Mouse (Mus musculus) embryonic facial prominence, embryonic 12.5 days (tissue): Measurements from ENCODE around the gene Rhox8. TPM values are rescaled to one million over a fixed set of nuclear protein-coding genes. Genes with fewer than 3 reads are reported as not detected.
"Not testable (repeated sequence)": the region's sequence is repeated elsewhere in the genome, so short reads cannot be mapped to it uniquely, and the experiment has no call there.

Experiments used
- ATAC-seq: fragments of 200-750 bp; cut with Nextera tagmentation; 2 replicates; pipeline ENCODE4 v1.8.0; 2017; ENCODE audit not compliant: insufficient number of reproducible peaks, insufficient read depth, low FRiP score, low TSS enrichment
- H3K27ac ChIP-seq: fragments of 300-500 bp; sonication (generic); 2 replicates; pipeline ENCODE4 v1.5.1; 2016; ENCODE audit warnings: mild to moderate bottlenecking
- H3K27me3 ChIP-seq: fragments of 300-500 bp; sonication (generic); 2 replicates; pipeline ENCODE4 v1.6.1; 2016; ENCODE audit warnings: mild to moderate bottlenecking, moderate library complexity
- H3K36me3 ChIP-seq: fragments of 300-500 bp; sonication (generic); 2 replicates; pipeline ENCODE4 v1.6.1; 2016; ENCODE audit warnings: mild to moderate bottlenecking
- H3K4me1 ChIP-seq: fragments of 300-500 bp; sonication (generic); 2 replicates; pipeline ENCODE4 v1.6.1; 2016
- H3K4me2 ChIP-seq: fragments of 300-500 bp; sonication (generic); replicated peaks from 2 replicates; pipeline ENCODE4 v1.6.1; 2016; ENCODE audit warnings: mild to moderate bottlenecking, moderate library complexity
- H3K4me3 ChIP-seq: fragments of 300-500 bp; sonication (generic); 2 replicates; pipeline ENCODE4 v1.5.1; 2016; ENCODE audit warnings: mild to moderate bottlenecking
- H3K9ac ChIP-seq: fragments of 300-500 bp; sonication (generic); 2 replicates; pipeline ENCODE4 v1.6.1; 2016; ENCODE audit warnings: mild to moderate bottlenecking, moderate library complexity
- H3K9me3 ChIP-seq: fragments of 300-500 bp; sonication (generic); 2 replicates; pipeline ENCODE4 v1.6.1; 2016; ENCODE audit warnings: mild to moderate bottlenecking, moderate library complexity
- WGBS: fragments of 180-500 bp; shearing (Covaris S2); methylation state at CpG from one replicate; pipeline ENCODE4 v1.1.7; 2016; 5-methylcytosine and 5-hydroxymethylcytosine counted together
- polyA plus RNA-seq: library from polyadenylated mRNA; unstranded; fragments of >200 nt; fragmentation: Nextera tagmentation; extraction: Ambion mirVana; gene quantifications from 2 replicates; pipeline ENCODE4 v1.2.1, GENCODE M21; 2016

Gene Rhox8
- polyA plus RNA-seq: not detected in 2 replicates

DNA sequence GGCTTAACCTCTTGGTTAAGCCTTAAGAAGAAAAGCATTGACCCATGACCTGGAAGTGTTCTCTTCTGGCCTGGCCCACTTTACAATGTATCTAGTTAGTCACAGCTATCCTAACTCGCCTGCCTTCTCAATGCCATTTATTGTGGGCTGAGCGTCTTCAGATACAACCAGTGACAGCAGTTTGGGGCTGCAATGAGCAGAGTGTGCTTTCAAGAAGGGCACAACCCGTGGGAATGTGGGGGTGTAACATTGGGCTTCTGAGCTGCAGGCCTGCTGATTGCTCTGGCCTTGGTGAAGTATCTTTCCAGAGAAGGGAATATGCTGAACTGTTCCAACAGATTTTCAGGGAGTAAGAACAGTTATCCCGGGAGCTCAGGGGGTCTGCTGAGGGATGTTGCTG, at the start of gene Rhox8:
Gene Rhox8, minus strand, starts transcription at position 101 of the 400 bp plus-strand sequence.
- Histone ChIP-seq H3K36me3 (no peaks in the 10 kb centered on the region), H3K4me2 (no peak within 1 kb of the TSS), H3K4me1 (no peaks in the 10 kb centered on the region), H3K27ac (no peak within 1 kb of the TSS), H3K4me3 (no peak within 1 kb of the TSS), H3K9ac (no peak within 1 kb of the TSS), H3K27me3 (no peaks in the 10 kb centered on the region), H3K9me3 (no peaks in the 10 kb centered on the region)
- no peak for ATAC-seq
- WGBS: 86% methylated on average over 4 of the region's 4 CpGs

DNA sequence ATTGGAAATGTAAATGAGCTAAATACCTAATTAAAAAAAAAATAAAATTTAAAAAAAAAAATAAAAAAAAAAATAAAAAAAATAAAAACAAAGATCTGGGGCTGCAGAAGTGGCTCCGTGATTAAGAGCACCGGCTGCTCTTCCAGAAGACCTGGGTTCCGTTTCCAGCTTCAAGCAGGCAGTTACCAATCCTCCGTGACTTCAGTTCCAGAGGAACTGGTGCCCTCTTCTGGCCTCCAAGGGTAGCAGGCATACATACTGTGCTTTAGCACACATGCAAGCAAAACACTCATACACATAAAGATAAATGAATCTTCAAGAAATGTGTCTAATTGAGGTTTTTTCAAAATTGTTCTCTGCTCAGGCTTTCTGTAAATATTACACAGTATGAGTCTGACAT, 37.6 kb upstream of the Rhox8 start:
- Histone ChIP-seq H3K4me2 (no peak overlapping the region), H3K27ac (no peak overlapping the region), H3K4me3 (no peak overlapping the region), H3K9ac (no peak overlapping the region), H3K9me3 (no peaks in the 10 kb centered on the region), H3K4me1 (no peaks in the 10 kb centered on the region), H3K36me3 (no peaks in the 10 kb centered on the region), H3K27me3 (no peaks in the 10 kb centered on the region)
- no peak for ATAC-seq
- WGBS: 81% methylated on average over 4 of the region's 4 CpGs

DNA sequence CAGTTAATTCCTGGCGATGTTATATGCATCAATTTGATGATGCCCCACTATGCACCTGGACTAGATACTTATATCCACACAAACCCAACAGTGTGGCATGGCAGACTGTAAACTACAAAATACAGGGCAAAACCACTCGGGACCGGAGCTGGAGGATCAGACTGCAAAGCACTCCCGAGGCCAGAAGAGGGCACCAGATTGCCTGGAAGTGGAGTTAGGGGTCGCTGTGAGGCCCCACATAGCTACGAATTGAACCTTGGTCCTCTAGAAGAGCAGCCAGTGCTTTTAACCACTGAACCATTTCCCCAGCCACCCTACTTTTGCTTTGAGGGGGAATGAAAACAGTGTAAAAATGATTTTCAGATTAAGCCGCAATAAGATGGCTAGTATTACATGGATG, 29.8 kb upstream of the Rhox8 start:
- no peak for ATAC-seq
- Histone ChIP-seq H3K4me3 (no peak overlapping the region), H3K9me3 (no peaks in the 10 kb centered on the region), H3K4me1 (no peaks in the 10 kb centered on the region), H3K36me3 (no peaks in the 10 kb centered on the region), H3K9ac (no peak overlapping the region), H3K4me2 (no peak overlapping the region), H3K27me3 (no peaks in the 10 kb centered on the region), H3K27ac (no peak overlapping the region)
- 58% methylated on average over 7 of the region's 7 CpGs for WGBS

DNA sequence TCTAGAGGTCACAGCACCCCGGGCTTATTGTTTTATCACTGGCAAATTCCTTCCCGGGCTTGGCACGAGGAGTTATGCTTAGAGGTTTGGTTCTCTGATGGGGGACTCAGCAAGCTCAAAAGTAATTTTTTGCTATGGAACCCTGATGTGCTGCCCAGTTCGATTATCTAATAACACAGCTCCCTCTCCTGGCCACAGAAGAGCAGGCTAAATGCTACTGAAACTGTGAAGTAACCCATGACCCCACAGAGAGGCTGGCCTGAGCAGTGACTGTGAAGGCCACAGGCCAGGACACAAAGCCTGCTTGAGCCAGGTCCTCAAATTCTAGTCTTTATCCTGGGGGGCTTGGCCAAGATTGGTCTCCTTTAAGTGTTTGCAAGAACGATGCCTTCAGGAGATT, 25.0 kb upstream of the Rhox8 start:
- WGBS: 79% methylated on average over 5 of the region's 5 CpGs
- Histone ChIP-seq H3K4me3 (no peak overlapping the region), H3K4me1 (no peaks in the 10 kb centered on the region), H3K4me2 (no peak overlapping the region), H3K27me3 (no peaks in the 10 kb centered on the region), H3K27ac (no peak overlapping the region), H3K9me3 (no peaks in the 10 kb centered on the region), H3K9ac (no peak overlapping the region), H3K36me3 (no peaks in the 10 kb centered on the region)
- ATAC-seq: no peak

DNA sequence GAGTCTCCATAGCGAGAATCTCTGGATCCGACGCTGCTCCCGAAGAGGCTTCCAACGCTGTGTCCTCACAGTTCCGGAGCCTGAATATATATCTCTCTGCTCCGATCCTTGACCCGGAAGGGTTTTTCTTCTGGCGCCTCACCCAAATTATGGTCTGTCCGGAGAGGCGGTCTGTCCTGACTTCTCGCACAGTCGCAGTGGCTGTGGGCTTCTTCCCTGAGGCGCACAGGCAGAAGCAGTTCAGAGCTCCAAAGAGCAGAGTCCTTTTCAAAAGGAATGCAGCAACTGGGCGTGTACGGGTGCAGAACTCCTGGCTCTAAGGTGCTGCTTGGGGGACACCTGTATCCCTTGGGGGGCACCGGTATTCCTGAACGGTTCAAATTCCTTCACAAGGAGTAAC, 22.9 kb upstream of the Rhox8 start, which contains the start of gene Rhox9:
Gene Rhox9, minus strand, starts transcription at position 101 of the 400 bp plus-strand sequence.
- H3K9me3 ChIP-seq, H3K4me2 ChIP-seq, H3K27ac ChIP-seq, H3K36me3 ChIP-seq, ATAC-seq, H3K9ac ChIP-seq, H3K4me1 ChIP-seq, H3K27me3 ChIP-seq, H3K4me3 ChIP-seq: not testable (repeated sequence)
- 90% methylated on average over 11 of the region's 18 CpGs for WGBS

DNA sequence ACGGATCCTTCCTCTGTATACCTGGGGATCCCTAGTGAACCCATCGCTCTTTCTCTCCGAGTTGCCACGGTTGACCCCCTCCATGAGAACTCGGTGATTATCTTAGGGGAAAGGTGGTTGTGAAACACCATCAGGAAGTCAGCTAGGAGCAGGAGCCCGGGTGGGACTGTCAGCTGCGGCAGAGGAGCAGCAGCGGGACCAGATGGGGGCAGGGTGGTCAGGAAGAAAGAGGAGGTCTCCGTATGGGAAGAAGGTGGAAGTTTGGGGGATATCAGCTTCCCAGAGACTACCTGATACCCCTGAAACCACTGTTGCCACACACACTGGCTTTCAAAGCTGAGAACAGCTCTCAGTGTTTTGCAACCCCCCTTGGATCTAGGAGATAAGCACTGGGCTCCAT, 18.4 kb upstream of the Rhox8 start, which contains the start of gene Rhox7b:
Gene Rhox7b, minus strand, starts transcription at position 101 of the 400 bp plus-strand sequence.
- not testable (repeated sequence) for H3K9ac ChIP-seq, H3K27me3 ChIP-seq, ATAC-seq, H3K27ac ChIP-seq, H3K4me2 ChIP-seq, H3K36me3 ChIP-seq, H3K4me3 ChIP-seq, H3K4me1 ChIP-seq, H3K9me3 ChIP-seq
- WGBS: 69% methylated on average over 9 of the region's 9 CpGs

DNA sequence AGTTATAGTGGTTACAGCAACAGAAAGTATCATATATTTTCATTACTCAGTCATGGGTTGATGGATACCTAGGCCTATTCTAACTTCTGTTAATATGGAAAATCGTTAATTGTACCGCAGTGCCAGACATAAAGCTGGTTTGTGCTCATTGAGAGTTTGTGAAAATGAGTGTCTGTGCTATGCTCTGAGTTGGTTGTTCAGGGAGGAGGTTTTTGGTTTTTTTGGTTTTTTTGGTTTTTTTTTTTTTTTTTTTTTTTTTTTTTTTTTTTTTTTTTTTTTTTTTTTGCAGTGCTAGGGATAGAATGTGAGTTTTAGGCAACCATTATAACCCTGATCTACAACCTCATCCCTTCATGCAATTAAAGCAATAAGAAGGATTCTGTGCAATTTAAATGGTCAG, 7.1 kb downstream of the Rhox8 start:
- H3K27me3 ChIP-seq: no peaks in the 10 kb centered on the region
- no peak overlapping the region for H3K4me2 ChIP-seq
- WGBS: 93% methylated on average over 2 of the region's 2 CpGs
- H3K27ac ChIP-seq: no peak overlapping the region
- H3K4me3 ChIP-seq: no peak overlapping the region
- no peaks in the 10 kb centered on the region for H3K36me3 ChIP-seq
- no peaks in the 10 kb centered on the region for H3K4me1 ChIP-seq
- no peaks in the 10 kb centered on the region for H3K9me3 ChIP-seq
- no peak for ATAC-seq
- H3K9ac ChIP-seq: no peak overlapping the region

DNA sequence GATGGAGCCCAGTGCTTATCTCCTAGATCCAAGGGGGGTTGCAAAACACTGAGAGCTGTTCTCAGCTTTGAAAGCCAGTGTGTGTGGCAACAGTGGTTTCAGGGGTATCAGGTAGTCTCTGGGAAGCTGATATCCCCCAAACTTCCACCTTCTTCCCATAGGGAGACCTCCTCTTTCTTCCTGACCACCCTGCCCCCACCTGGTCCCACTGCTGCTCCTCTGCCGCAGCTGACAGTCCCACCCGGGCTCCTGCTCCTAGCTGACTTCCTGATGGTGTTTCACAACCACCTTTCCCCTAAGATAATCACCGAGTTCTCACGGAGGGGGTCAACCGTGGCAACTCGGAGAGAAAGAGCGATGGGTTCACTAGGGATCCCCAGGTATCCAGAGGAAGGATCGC, 47.4 kb downstream of the Rhox8 start, which contains the start of gene Rhox7a:
Gene Rhox7a, plus strand, starts transcription at position 301 of the 400 bp plus-strand sequence.
- H3K4me3 ChIP-seq, ATAC-seq, H3K27me3 ChIP-seq, H3K4me2 ChIP-seq, H3K9me3 ChIP-seq, H3K36me3 ChIP-seq, H3K4me1 ChIP-seq, H3K27ac ChIP-seq, H3K9ac ChIP-seq: not testable (repeated sequence)
- 78% methylated on average over 8 of the region's 8 CpGs for WGBS

DNA sequence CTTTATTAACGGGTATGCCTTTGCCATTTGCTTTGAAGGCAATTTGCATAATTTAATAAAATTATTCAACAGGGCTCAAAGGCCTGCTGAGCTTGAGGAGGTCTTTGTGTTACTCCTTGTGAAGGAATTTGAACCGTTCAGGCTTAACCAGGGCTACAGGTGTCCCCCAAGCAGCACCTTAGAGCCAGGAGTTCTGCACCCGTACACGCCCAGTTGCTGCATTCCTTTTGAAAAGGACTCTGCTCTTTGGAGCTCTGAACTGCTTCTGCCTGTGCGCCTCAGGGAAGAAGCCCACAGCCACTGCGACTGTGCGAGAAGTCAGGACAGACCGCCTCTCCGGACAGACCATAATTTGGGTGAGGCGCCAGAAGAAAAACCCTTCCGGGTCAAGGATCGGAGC, 52.1 kb downstream of the Rhox8 start, which contains the start of gene Rhox6:
Gene Rhox6, plus strand, starts transcription at position 301 of the 400 bp plus-strand sequence.
- H3K27ac ChIP-seq, H3K4me2 ChIP-seq, H3K9ac ChIP-seq, H3K4me3 ChIP-seq, H3K27me3 ChIP-seq, H3K4me1 ChIP-seq, H3K36me3 ChIP-seq, ATAC-seq, H3K9me3 ChIP-seq: not testable (repeated sequence)
- WGBS: 89% methylated on average over 4 of the region's 12 CpGs

Other genes starting within 250 kb of the Rhox8 start
- not detected in 2 replicates for gene Rhox2g, start 235.5 kb downstream of the Rhox8 start, polyA plus RNA-seq
- gene Rhox4g, start 227.6 kb downstream of the Rhox8 start, polyA plus RNA-seq: not detected in 2 replicates
- gene Rhox3h, start 210.2 kb downstream of the Rhox8 start, polyA plus RNA-seq: not detected in 2 replicates
- gene Rhox2h, start 205.7 kb downstream of the Rhox8 start, polyA plus RNA-seq: not detected in 2 replicates
- gene Rhox5, start 74.1 kb downstream of the Rhox8 start, polyA plus RNA-seq: 1.9 and 2.4 TPM in 2 replicates
- not detected in 2 replicates for gene Rhox6, start 52.0 kb downstream of the Rhox8 start, polyA plus RNA-seq
- gene Rhox7a, start 47.3 kb downstream of the Rhox8 start, polyA plus RNA-seq: not detected in 2 replicates
- gene Rhox7b, start 18.3 kb upstream of the Rhox8 start, polyA plus RNA-seq: not detected in 2 replicates
- not detected in 2 replicates for gene Rhox9, start 22.8 kb upstream of the Rhox8 start, polyA plus RNA-seq
- not detected in 2 replicates for gene Btg1-ps1, start 139.9 kb upstream of the Rhox8 start, polyA plus RNA-seq
- not detected in 2 replicates for gene Btg1-ps2, start 164.2 kb upstream of the Rhox8 start, polyA plus RNA-seq
- not detected in 2 replicates for gene Rhox10, start 187.5 kb upstream of the Rhox8 start, polyA plus RNA-seq
- not detected in 2 replicates for gene Rhox11, start 206.2 kb upstream of the Rhox8 start, polyA plus RNA-seq
- not detected in 2 replicates for gene Rhox12, start 232.0 kb upstream of the Rhox8 start, polyA plus RNA-seq
- gene Rhox13, start 242.3 kb upstream of the Rhox8 start, polyA plus RNA-seq: not detected in 2 replicates